Mouse (Mus musculus): ENCODE measurements around the gene Ly6g6f. TPM values are rescaled to one million over a fixed set of nuclear protein-coding genes. Genes with fewer than 3 reads are reported as not detected.
A peak's percentile ranks its signal among the peaks of the same experiment; 100 is the strongest.
"Not testable (repeated sequence)": the region's sequence is repeated elsewhere in the genome, so short reads cannot be mapped to it uniquely, and the experiment has no call there.

Ly6g6f gene
- polyA plus RNA-seq, 1 experiment from 2014 or later: 0.65 TPM

- H3K4me2 ChIP-seq (replicated peaks); H3K27me3 ChIP-seq; H3K9ac ChIP-seq; H3K4me3 ChIP-seq; H3K9me3 ChIP-seq; ATAC-seq (ENCODE audit: insufficient number of reproducible peaks, insufficient read depth, low FRiP score, low TSS enrichment); H3K27ac ChIP-seq: not testable (repeated sequence)
- peaks cover 21% of the 10 kb centered on the region; the same call in 1 of the 2 replicates for H3K36me3 ChIP-seq
- 95% methylated on average over 12 of the region's 12 CpGs for WGBS
- peaks cover 34% of the 10 kb centered on the region for H3K4me1 ChIP-seq
Observed at GRCm38 (mm10) chr17:35124261-35124896, 39.0 kb upstream of the Ly6g6f start.

- WGBS: 89% methylated on average over 9 of the region's 9 CpGs
- not testable (repeated sequence) for H3K4me2 ChIP-seq (replicated peaks); H3K27me3 ChIP-seq; H3K9ac ChIP-seq; ATAC-seq (ENCODE audit: insufficient number of reproducible peaks, insufficient read depth, low FRiP score, low TSS enrichment); H3K4me3 ChIP-seq; H3K9me3 ChIP-seq; H3K27ac ChIP-seq
- peaks cover 23% of the 10 kb centered on the region for H3K36me3 ChIP-seq
- H3K4me1 ChIP-seq: peaks cover 29% of the 10 kb centered on the region
Observed at GRCm38 (mm10) chr17:35123287-35123686, 37.9 kb upstream of the Ly6g6f start.

GRCm38 (mm10) chr17:35121871-35122303 lies 36.5 kb upstream of the Ly6g6f start, which contains the start of gene Csnk2b:
TSS of gene Csnk2b (minus strand) at chr17:35122053.
- H3K9ac ChIP-seq: peak within 1 kb of the TSS; percentile 95
- H3K9me3 ChIP-seq: no peaks in the 10 kb centered on the region
- H3K4me2 ChIP-seq (replicated peaks): peak within 1 kb of the TSS; percentile 90
- H3K27ac ChIP-seq: peak within 1 kb of the TSS; percentile 92
- no peaks in the 10 kb centered on the region for H3K27me3 ChIP-seq
- peaks cover 34% of the 10 kb centered on the region for H3K36me3 ChIP-seq
- ATAC-seq (ENCODE audit: insufficient number of reproducible peaks, insufficient read depth, low FRiP score, low TSS enrichment): peak; percentile 32
- WGBS: under 1% methylated on average over 19 of the region's 19 CpGs
- H3K4me1 ChIP-seq: peaks cover 21% of the 10 kb centered on the region
- peak within 1 kb of the TSS; percentile 95 for H3K4me3 ChIP-seq

GRCm38 (mm10) chr17:35121143-35121799 lies 35.9 kb upstream of the Ly6g6f start, which contains the start of gene Gpank1:
TSS of gene Gpank1 (plus strand) at chr17:35121455.
- Histone ChIP-seq H3K4me3 (peak within 1 kb of the TSS; percentile 95), H3K4me1 (peaks cover 16% of the 10 kb centered on the region), H3K9me3 (no peaks in the 10 kb centered on the region), H3K27me3 (no peaks in the 10 kb centered on the region), H3K36me3 (peaks cover 38% of the 10 kb centered on the region), H3K27ac (peak within 1 kb of the TSS; percentile 92), H3K4me2 (replicated peaks) (peak within 1 kb of the TSS; percentile 90), H3K9ac (peak within 1 kb of the TSS; percentile 95)
- peak; percentile 94 for ATAC-seq (ENCODE audit: insufficient number of reproducible peaks, insufficient read depth, low FRiP score, low TSS enrichment)
- under 1% methylated on average over 50 of the region's 50 CpGs for WGBS

- H3K4me2 ChIP-seq (replicated peaks): peak overlapping the region; percentile 90
- WGBS: 0% methylated on average over 33 of the region's 33 CpGs
- peak overlapping the region; percentile 69 for H3K27ac ChIP-seq
- H3K27me3 ChIP-seq: no peaks in the 10 kb centered on the region
- peak overlapping the region; percentile 95 for H3K4me3 ChIP-seq
- H3K4me1 ChIP-seq: peaks cover 16% of the 10 kb centered on the region
- ATAC-seq (ENCODE audit: insufficient number of reproducible peaks, insufficient read depth, low FRiP score, low TSS enrichment): no peak
- no peaks in the 10 kb centered on the region for H3K9me3 ChIP-seq
- H3K9ac ChIP-seq: peak overlapping the region; percentile 95
- peaks cover 43% of the 10 kb centered on the region for H3K36me3 ChIP-seq
Observed at GRCm38 (mm10) chr17:35120745-35121142, 35.3 kb upstream of the Ly6g6f start.

- H3K4me2 ChIP-seq (replicated peaks): no peak within 1 kb of the TSS
- no peak within 1 kb of the TSS for H3K27ac ChIP-seq
- no peak for ATAC-seq (ENCODE audit: insufficient number of reproducible peaks, insufficient read depth, low FRiP score, low TSS enrichment)
- no peaks in the 10 kb centered on the region for H3K9me3 ChIP-seq
- peaks cover 8% of the 10 kb centered on the region for H3K4me1 ChIP-seq
- 83% methylated on average over 8 of the region's 8 CpGs for WGBS
- H3K4me3 ChIP-seq: no peak within 1 kb of the TSS
- H3K27me3 ChIP-seq: no peaks in the 10 kb centered on the region
- no peak within 1 kb of the TSS for H3K9ac ChIP-seq
- peaks cover 42% of the 10 kb centered on the region for H3K36me3 ChIP-seq
Observed at GRCm38 (mm10) chr17:35115046-35116019, 29.9 kb upstream of the Ly6g6f start, which contains the start of gene Ly6g5b. TSS of gene Ly6g5b (minus strand) at chr17:35115428.

- no peak overlapping the region for H3K4me2 ChIP-seq (replicated peaks)
- no peaks in the 10 kb centered on the region for H3K4me1 ChIP-seq
- H3K4me3 ChIP-seq: no peak overlapping the region
- no peaks in the 10 kb centered on the region for H3K27me3 ChIP-seq
- 82% methylated on average over 9 of the region's 9 CpGs for WGBS
- no peak overlapping the region for H3K9ac ChIP-seq
- H3K27ac ChIP-seq: no peak overlapping the region
- no peak for ATAC-seq (ENCODE audit: insufficient number of reproducible peaks, insufficient read depth, low FRiP score, low TSS enrichment)
- H3K36me3 ChIP-seq: peaks cover 24% of the 10 kb centered on the region
- H3K9me3 ChIP-seq: no peaks in the 10 kb centered on the region
Observed at GRCm38 (mm10) chr17:35111774-35112173, 26.4 kb upstream of the Ly6g6f start.

GRCm38 (mm10) chr17:35108097-35108496 lies 22.7 kb upstream of the Ly6g6f start, which contains the start of gene Ly6g5c:
TSS of gene Ly6g5c (plus strand) at chr17:35108279.
- Histone ChIP-seq H3K9me3 (no peaks in the 10 kb centered on the region), H3K27me3 (no peaks in the 10 kb centered on the region), H3K27ac (no peak within 1 kb of the TSS), H3K4me2 (replicated peaks) (no peak within 1 kb of the TSS), H3K4me3 (no peak within 1 kb of the TSS), H3K4me1 (no peaks in the 10 kb centered on the region), H3K9ac (no peak within 1 kb of the TSS), H3K36me3 (peaks cover 6% of the 10 kb centered on the region; the same call in 1 of the 2 replicates)
- no peak for ATAC-seq (ENCODE audit: insufficient number of reproducible peaks, insufficient read depth, low FRiP score, low TSS enrichment)
- WGBS: 80% methylated on average over 6 of the region's 6 CpGs

- WGBS: 64% methylated on average over 3 of the region's 3 CpGs
- Histone ChIP-seq H3K36me3 (peaks cover 22% of the 10 kb centered on the region), H3K4me1 (no peaks in the 10 kb centered on the region), H3K9me3 (no peaks in the 10 kb centered on the region), H3K27me3 (no peaks in the 10 kb centered on the region), H3K27ac (no peak overlapping the region), H3K4me2 (replicated peaks) (no peak overlapping the region; the same call in 1 of the 2 replicates), H3K4me3 (no peak overlapping the region), H3K9ac (no peak overlapping the region)
- ATAC-seq (ENCODE audit: insufficient number of reproducible peaks, insufficient read depth, low FRiP score, low TSS enrichment): no peak
Observed at GRCm38 (mm10) chr17:35106522-35106921, 21.1 kb upstream of the Ly6g6f start.

GRCm38 (mm10) chr17:35105740-35106389 lies 20.5 kb upstream of the Ly6g6f start:
- H3K27ac ChIP-seq: 0 out of 2 replicates have a peak overlapping the region, but pooled peaks have one; percentile 11
- ATAC-seq (ENCODE audit: insufficient number of reproducible peaks, insufficient read depth, low FRiP score, low TSS enrichment): no peak
- H3K9ac ChIP-seq: peak overlapping the region; percentile 24
- H3K27me3 ChIP-seq: no peaks in the 10 kb centered on the region
- H3K36me3 ChIP-seq: peaks cover 29% of the 10 kb centered on the region
- no peaks in the 10 kb centered on the region for H3K4me1 ChIP-seq
- H3K4me2 ChIP-seq (replicated peaks): peak overlapping the region; percentile 23
- 25% methylated on average over 13 of the region's 13 CpGs for WGBS
- H3K4me3 ChIP-seq: no peak overlapping the region
- H3K9me3 ChIP-seq: no peaks in the 10 kb centered on the region

GRCm38 (mm10) chr17:35104754-35105153 lies 19.3 kb upstream of the Ly6g6f start:
- no peak overlapping the region for H3K4me3 ChIP-seq
- no peak overlapping the region for H3K4me2 ChIP-seq (replicated peaks)
- no peak overlapping the region for H3K27ac ChIP-seq
- no peak overlapping the region for H3K9ac ChIP-seq
- H3K27me3 ChIP-seq: no peaks in the 10 kb centered on the region
- H3K36me3 ChIP-seq: peaks cover 40% of the 10 kb centered on the region
- ATAC-seq (ENCODE audit: insufficient number of reproducible peaks, insufficient read depth, low FRiP score, low TSS enrichment): no peak
- no peaks in the 10 kb centered on the region for H3K9me3 ChIP-seq
- 80% methylated on average over 6 of the region's 6 CpGs for WGBS
- no peaks in the 10 kb centered on the region for H3K4me1 ChIP-seq

Data from embryonic facial prominence, embryonic 12.5 days (tissue).